Mouse (Mus musculus) frontal cortex, postnatal 14 days (tissue): ENCODE measurements around the gene Hhatl.

Source experiments
- DNase-seq, 2 experiments: peaks; one replicate each; pipeline ENCODE4 v3.0.0; 2022; ENCODE audit warnings: low spot score in 2 of 2

Gene Hhatl

GRCm38 (mm10) chr9:121759091-121760081 lies 32.9 kb downstream of the Hhatl start, which contains the start of gene Zfp651:
TSS of gene Zfp651 (plus strand) at chr9:121759330.
- peak in 1 of 2 experiments; percentile 72 for DNase-seq

- DNase-seq = no peak
Observed at GRCm38 (mm10) chr9:121757835-121758814, 34.2 kb downstream of the Hhatl start.

GRCm38 (mm10) chr9:121757432-121757831 lies 34.9 kb downstream of the Hhatl start:
- DNase-seq = no peak

- DNase-seq = no peak
Observed at GRCm38 (mm10) chr9:121756785-121757184, 35.5 kb downstream of the Hhatl start.

GRCm38 (mm10) chr9:121754624-121755023 lies 37.7 kb downstream of the Hhatl start:
- no peak for DNase-seq

GRCm38 (mm10) chr9:121752774-121753173 lies 39.5 kb downstream of the Hhatl start:
- DNase-seq = peak in 1 of 2 experiments; percentile 5

GRCm38 (mm10) chr9:121744051-121744450 lies 48.3 kb downstream of the Hhatl start:
- DNase-seq = no peak

GRCm38 (mm10) chr9:121741168-121741567 lies 51.1 kb downstream of the Hhatl start:
- no peak for DNase-seq

- no peak for DNase-seq
Observed at GRCm38 (mm10) chr9:121740490-121740889, 51.8 kb downstream of the Hhatl start.
